Mouse (Mus musculus): ENCODE measurements around the gene Col5a3.
A peak's percentile ranks its signal among the peaks of the same experiment; 100 is the strongest.

Gene Col5a3

GRCm38 (mm10) chr9:20804266-20805158, 10.4 kb downstream of the Col5a3 start:
- DNase-seq = peak; percentile 76

GRCm38 (mm10) chr9:20794108-20794806, 20.6 kb downstream of the Col5a3 start:
- DNase-seq = peak; percentile 57

- DNase-seq = no peak
Measured at GRCm38 (mm10) chr9:20790345-20790744, 24.5 kb downstream of the Col5a3 start.

- DNase-seq = no peak
Measured at GRCm38 (mm10) chr9:20789651-20790050, 25.2 kb downstream of the Col5a3 start.

GRCm38 (mm10) chr9:20787992-20788391, 26.9 kb downstream of the Col5a3 start:
- no peak for DNase-seq

GRCm38 (mm10) chr9:20785055-20785454, 29.8 kb downstream of the Col5a3 start:
- DNase-seq = peak; percentile 47

- peak; percentile 21 for DNase-seq
Measured at GRCm38 (mm10) chr9:20781286-20781685, 33.6 kb downstream of the Col5a3 start.

GRCm38 (mm10) chr9:20765274-20765673, 49.6 kb downstream of the Col5a3 start:
- no peak for DNase-seq

- DNase-seq = peak; percentile 37
Measured at GRCm38 (mm10) chr9:20763099-20763498, 51.8 kb downstream of the Col5a3 start.

GRCm38 (mm10) chr9:20762197-20762961, 52.5 kb downstream of the Col5a3 start:
- no peak for DNase-seq

GRCm38 (mm10) chr9:20761388-20761787, 53.5 kb downstream of the Col5a3 start:
- DNase-seq = no peak

GRCm38 (mm10) chr9:20760813-20761212, 54.1 kb downstream of the Col5a3 start:
- DNase-seq = peak; percentile 78

GRCm38 (mm10) chr9:20758896-20759295, 56.0 kb downstream of the Col5a3 start:
- DNase-seq = no peak

GRCm38 (mm10) chr9:20758243-20758642, 56.6 kb downstream of the Col5a3 start:
- DNase-seq = no peak

GRCm38 (mm10) chr9:20757087-20757955, 57.5 kb downstream of the Col5a3 start:
- peak; percentile 81 for DNase-seq

- no peak for DNase-seq
Measured at GRCm38 (mm10) chr9:20756081-20756700, 58.7 kb downstream of the Col5a3 start.

- DNase-seq = no peak
Measured at GRCm38 (mm10) chr9:20754335-20754734, 60.5 kb downstream of the Col5a3 start.

GRCm38 (mm10) chr9:20751477-20752029, 63.3 kb downstream of the Col5a3 start:
- DNase-seq = no peak

GRCm38 (mm10) chr9:20749213-20749612, 65.7 kb downstream of the Col5a3 start:
- no peak for DNase-seq

GRCm38 (mm10) chr9:20748540-20748939, 66.3 kb downstream of the Col5a3 start:
- DNase-seq = no peak

GRCm38 (mm10) chr9:20747682-20748081, 67.2 kb downstream of the Col5a3 start:
- no peak for DNase-seq
